Mouse (Mus musculus): ENCODE results near the gene Elf5.

Elf5 gene

DNA sequence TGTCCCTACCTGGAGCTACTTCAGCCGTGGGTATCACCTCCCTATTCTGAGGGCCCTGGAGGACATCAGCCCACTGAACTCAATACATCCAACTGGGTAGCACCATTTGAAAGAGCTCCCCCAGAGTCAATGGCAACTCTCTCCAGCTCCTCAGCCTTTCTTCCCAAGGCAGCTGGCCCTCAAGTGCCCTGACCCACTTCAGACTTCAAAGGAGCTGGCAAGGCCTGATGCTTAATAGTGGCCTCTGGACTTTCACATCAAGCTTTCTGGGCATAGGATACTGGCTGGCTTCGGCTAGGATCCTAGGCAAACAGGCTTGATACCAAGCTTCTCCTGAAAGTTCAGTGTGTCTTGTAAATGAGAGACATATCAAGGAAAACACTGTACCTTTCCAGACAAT lies 23.6 kb downstream of the Elf5 start:
- DNase-seq (ENCODE audit: low read depth): no peak

DNA sequence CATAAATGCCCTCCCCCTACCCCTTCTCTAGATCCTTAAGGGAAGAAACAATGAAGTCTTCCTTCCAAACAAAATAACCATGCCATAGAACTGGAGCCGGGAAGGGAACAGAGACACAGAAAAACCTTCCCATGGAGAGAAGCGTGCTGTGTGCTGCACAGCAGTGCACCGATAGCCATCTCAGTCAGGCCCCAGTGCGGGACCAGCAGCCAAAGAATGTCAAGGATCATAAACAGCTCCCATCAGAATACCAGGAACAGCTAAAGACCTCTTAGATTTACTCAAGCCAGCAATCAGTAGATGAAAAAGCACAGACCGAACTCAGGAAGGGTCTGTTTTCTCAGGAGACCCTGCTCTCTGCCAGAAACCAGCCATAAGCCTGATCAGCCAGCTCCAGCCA lies 25.0 kb downstream of the Elf5 start:
- no peak for DNase-seq (ENCODE audit: low read depth)

DNA sequence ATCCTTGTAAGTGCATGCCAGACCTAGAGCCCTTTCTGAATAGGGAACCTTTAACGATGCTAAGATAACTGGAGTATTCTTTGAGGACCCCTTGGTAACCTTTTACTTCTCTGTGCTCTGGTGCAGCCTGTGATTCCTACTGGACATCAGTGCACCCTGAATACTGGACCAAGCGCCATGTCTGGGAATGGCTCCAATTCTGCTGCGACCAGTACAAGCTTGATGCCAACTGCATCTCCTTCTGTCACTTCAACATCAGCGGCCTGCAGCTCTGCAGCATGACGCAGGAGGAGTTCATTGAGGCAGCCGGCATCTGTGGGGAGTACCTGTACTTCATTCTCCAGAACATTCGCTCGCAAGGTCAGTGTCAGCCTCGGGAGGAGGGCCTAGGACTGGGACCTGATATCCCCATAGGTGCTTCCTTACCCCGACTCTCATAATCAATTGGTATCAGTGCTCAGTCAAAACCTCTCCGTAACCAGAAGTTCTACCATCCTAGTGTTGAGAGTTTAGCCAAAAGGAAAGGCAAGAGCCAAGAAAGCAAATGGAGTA lies 27.7 kb downstream of the Elf5 start:
- no peak for DNase-seq (ENCODE audit: low read depth)

DNA sequence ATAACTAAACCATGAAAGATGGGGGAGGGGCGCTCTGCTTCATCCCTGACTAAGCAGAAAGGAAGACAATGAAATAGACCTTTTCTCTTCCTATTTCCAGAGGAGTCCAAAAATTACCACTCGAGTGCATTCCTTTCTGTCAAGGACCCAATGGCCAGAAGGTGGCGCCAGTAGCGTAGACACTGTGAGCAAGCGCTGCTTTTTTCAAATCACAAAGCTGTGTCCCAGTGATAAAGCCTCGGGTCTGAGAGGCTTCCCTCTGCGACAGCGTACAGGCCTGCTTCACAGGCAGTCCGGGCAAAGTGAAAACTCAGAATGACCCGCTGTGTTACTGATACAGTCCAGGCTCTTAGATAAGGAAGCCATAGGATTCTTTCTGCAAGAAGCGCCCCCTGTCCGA lies 28.2 kb downstream of the Elf5 start:
- peak; percentile 60 for DNase-seq (ENCODE audit: low read depth)

DNA sequence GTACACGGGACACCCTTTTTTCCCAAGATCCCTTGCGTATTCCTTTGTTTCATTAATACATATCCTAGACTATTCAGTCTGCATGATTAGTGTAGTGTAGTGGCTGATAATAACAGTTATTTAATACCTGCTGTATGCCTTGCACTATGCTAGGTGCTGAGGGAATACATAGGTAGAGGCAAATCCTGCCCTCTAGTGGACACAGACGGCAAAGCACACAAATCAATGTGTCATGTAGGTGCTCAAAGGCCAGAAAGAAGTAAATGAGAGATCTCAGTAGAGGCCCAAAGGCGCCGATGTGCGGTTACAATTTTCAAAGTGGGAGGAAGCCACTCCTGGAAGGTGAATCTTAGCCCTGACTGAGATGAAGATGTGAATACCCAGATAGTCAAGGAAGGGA lies 34.3 kb downstream of the Elf5 start:
- peak; percentile 69 for DNase-seq (ENCODE audit: low read depth)

DNA sequence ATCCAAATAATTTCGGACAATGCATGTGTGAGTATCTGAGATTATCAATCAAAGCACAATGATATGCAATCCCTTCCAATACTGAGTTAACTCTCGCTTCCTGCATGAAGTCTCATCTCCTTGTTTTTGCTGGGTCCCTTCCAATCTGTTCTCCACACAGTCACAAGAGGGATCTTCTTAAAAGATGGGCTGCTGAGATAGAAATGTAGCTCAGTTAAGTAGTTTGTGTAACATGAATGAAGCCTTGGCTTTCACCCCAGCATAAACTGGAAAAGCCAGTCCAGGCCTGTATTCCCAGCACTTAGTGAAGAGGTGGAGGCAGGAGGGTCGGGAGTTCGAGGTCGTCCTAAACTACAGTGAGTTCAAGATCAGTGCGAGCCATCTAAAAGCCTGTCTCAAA lies 34.8 kb downstream of the Elf5 start:
- DNase-seq (ENCODE audit: low read depth): no peak

DNA sequence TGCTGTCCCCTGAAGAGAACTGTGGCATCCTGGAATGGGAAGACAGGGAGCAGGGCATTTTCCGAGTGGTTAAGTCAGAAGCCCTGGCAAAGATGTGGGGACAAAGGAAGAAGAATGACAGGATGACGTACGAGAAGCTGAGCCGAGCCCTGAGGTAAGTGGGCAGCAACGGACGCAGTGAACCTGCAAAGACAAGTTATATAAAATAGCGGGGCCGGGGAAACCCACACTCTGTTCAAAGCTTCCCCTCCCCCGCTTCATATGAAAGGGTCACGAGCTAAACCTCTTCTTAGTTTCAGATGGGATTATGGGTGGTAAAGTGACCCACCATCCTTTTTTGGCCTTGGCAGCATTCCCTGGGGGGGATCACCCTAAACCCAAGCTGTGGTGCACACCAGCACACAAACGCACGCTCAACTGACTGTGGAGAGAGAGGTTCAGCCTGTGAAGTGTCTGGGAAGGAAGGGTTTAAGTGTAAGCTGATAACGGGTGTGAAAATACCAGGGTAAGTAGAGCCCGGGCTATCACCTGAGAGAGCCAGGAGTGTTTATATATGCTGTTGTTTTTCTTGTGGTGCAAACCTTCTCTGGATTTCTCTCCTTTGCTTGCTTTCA lies 37.6 kb downstream of the Elf5 start:
- no peak for DNase-seq (ENCODE audit: low read depth)

DNA sequence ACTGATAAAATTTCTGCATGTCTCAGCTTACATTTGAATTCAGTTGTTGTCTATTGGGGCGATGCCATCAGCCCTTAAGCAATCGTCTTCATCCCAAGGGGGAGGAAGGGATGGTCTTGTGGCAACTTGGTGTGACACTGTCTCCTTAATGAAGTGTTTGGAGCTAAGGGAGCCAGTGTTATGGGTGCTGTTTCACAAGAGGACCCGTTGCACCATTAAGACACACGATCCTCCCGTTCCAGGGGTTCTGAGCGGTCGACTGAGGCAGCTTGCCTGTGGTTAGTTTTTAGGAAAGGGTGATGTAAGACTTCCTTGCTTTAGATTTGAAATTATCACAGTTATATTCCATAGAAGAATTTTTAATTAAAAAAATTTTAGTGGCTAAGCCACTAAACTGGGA lies 38.3 kb downstream of the Elf5 start:
- no peak for DNase-seq (ENCODE audit: low read depth)

DNA sequence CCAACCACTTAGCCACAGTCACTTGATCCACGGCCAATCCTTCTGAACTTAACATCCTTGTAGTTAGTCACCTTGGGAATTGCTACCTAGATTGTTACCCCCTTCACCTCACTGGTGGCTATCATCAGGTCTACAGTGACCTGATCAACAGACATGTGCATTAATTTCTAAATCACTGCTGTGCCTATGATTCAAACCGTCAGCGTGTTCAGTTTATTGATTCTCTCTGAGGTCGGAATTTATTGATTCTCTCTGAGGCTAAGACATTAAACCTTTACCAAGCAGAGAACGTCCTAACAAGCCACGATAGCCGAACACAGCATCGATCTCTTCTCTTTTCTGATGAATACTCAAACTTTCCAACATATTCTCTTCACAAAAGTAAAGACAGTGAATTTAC lies 38.8 kb downstream of the Elf5 start:
- no peak for DNase-seq (ENCODE audit: low read depth)

DNA sequence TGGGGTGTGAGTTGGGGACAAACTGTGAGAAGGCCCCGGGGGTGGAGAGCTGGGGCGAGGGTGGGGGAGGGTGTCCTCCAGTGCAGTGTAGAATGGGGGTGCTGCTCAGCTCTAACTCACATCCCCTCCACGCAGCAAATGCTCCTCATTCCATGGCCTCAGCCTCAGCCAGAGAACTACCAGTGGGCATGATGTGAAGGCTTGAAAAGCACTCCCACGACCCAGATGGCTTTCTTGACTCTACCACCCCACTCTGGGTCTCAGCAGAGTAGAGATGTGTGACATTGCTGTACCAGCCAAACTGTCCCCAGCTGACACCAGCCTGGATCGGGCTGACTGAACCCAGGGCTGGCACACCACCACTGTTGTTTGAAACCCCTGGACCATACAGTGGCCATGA lies 41.1 kb downstream of the Elf5 start:
- DNase-seq (ENCODE audit: low read depth): no peak

DNA sequence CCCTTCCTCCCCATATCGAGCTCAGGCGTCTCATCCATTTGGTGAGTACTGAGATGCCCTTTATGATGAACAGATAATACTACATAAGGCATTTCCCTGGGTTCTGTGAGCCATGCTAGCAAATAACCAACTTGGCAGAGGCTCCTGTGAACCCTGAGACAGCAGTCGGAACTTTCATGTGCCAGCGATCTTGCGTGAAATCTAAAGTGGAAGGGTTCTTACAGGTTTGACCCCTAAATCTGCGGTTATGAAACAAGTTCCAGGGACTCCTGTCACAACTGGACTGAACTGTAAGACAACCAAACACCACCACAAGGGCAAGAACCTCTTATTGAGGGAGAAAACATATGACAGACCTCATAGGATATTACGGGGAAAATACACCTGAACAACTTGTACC lies 44.3 kb downstream of the Elf5 start:
- no peak for DNase-seq (ENCODE audit: low read depth)

DNA sequence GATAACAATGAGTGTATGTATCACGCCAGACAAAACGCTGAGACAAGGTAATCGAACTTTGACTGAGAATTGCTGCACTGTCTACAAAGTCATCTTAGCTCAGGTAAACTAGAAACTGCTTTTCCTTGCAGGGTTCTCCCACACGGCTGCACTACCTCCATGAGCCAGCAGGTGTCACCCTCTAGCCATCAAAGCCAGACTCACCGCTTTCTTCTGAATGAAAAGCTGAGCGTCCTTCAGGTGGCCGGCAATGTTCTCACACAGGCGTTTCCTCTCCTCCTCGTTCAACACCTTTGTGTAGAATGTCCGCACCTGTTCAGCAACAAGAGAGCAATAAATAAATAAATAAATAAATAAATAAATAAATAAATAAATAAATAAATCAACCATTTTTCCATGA lies 45.2 kb downstream of the Elf5 start:
- peak; percentile 89 for DNase-seq (ENCODE audit: low read depth)

DNA sequence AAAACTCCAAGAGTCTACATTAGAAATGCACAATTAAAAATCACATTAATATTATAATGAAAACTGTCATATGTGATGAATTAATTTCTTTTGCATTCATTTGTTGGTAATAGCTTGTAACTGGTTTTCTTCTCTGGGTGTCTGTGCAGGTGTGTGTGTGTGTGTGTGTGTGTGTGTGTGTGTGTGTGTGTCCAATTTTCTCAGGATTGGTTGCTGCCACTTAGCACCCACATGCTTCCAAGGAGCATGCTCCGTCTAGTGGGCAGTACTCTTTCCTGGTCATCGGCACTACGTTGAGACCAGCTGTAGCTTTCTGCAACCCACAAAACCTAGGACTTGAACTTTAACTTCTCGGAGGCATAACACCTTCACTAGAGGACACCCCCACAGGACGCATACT lies 45.6 kb downstream of the Elf5 start:
- peak; percentile 22 for DNase-seq (ENCODE audit: low read depth)

DNA sequence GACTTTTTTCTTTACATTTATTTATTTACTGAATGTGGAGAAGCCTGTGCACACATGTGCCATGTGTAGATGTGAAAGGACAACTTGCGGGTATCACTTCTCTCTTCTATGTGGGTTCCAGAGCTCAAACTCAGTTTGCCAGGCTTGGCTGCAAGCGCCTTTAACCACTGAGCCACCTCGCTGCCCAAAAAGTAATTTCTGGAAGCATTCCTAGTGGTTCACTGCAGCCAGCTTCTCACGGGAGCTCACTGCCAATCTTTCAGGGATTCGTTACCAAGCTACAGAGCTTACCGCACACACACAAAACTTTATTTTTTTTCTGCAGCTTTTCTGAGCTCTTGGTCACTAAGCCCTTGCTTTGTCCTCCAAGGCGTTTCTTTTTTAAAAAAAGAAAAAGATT lies 46.1 kb downstream of the Elf5 start:
- no peak for DNase-seq (ENCODE audit: low read depth)

DNA sequence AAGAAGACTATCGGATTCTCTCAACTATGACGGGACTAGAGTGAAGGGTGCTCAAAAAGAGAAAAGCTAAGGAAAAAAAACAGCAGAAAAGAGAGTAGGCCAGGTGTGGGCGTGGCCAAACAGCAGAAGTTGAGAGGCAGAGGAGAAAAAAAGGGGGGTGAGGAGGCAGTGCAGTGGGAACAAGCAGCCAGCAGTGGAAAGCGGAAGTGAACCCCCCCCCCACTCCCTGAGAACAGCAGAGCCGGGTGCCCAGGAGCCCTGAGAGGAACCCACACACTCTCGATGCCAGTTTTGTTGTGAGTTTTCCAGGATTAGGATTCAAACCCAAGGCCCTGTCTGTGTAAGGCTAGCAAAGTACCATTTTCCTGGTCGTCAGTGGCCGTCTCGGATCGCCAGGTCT lies 47.6 kb downstream of the Elf5 start:
- no peak for DNase-seq (ENCODE audit: low read depth)

DNA sequence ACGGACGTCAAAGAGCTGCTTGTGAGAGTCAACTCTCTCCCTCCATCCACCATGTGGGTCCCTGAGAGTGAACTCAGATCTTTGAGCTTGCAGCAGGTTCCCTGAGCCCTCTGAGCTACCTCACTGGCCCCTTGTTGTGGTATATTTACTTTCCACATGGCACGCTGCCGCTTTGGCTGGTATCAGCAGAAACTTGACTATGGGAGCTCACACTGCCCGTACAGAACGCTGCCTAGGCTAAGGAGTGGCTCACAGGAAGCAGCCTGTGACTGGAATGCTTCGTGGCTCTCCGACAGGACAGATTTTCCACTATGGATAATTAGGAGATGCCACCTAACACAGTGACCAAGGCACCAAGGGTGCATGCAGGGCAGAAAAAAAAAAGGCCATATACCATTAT lies 49.7 kb downstream of the Elf5 start:
- DNase-seq (ENCODE audit: low read depth): no peak

DNA sequence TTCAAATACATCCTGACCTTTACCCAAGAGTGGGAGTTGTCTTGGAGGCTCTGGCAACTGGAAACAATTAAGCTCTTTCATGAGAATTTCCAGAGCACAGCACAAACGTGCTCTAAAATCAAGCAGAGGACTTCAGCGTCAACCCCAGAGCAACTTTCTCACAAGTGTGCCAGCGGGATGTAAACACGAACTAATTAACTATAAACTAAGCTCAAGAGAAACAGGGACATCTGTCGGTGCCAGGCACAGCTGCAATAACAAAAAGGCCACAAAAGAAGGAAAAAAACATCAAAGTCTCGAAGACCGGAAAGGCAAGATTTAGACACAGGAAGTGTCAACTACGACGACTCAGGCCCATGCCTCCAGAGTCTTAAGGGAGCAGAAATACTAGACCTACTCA lies 50.3 kb downstream of the Elf5 start:
- DNase-seq (ENCODE audit: low read depth): no peak

DNA sequence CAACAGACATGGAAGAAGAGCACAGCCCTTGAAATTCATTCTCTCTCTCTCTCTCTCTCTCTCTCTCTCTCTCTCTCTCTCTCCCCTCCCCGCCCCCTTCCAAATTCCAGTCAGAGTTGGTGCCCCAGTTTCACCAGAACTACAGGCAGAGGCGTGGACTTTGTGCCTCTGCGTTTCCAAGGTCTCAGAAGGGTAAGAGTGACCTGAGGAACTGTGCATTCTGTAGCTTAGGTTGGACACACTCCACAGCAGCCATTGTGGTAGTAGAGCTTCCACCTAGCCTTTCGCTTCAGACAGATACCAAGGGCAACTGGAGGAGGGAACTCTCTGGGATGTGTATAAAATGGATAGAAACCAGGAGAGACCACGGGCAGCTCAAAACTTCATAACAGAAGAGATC lies 51.3 kb downstream of the Elf5 start:
- no peak for DNase-seq (ENCODE audit: low read depth)

DNA sequence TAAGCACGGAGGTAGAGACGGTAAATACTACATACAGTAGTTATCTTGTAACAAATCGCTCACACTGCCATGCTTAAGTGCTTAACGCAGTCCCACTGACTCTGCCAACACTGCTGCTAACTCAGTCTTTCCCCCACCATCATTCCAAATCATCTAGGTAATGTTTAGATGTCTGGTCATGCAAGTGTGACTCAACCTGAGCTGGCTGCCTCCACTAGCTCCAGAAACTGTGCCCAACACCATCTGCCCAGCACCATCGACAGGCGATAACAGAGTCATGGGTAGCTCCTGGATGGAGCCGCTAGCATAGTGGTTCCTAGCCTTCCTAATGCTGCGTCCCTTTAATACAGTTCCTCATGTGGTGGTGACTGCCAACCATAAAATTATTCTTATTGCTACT lies 53.0 kb downstream of the Elf5 start:
- no peak for DNase-seq (ENCODE audit: low read depth)

DNA sequence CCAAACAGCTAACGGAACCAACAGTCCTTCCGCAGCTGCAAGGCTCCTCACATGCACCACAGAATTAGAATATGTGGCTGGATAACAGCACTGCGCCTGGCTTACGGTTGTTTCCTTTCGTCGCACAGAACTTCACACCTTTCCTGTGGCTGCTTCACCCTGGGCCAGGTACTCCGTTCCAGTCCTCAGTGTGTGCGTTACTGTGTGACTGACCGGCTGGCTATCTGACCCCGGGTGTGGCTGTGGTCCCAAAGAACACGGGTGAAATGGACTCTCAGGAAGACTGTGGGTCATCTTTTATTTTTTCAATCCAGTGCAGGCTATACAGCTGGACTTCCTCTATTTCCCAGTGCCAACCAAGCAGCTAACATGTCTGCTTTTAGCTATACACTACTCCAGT lies 53.9 kb downstream of the Elf5 start:
- DNase-seq (ENCODE audit: low read depth): no peak

DNA sequence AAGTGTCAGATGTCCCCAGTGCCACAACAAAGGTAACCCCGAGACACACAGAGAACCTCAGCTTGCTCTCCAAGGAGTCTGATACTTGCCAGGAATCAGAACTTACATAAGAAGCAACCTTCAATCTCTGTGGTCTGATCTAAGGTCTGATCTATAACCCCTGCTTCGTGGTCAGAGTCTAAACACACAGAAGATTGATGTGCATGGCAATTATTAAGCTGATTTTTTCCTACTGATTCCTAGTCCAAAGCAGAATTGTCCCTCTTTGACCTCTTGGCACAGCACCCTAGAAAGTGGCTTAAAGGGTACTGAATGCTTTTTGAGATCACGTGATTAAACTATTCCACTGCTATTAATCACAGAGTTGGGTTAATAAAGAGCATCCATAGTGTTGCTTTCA lies 54.8 kb downstream of the Elf5 start:
- DNase-seq (ENCODE audit: low read depth): no peak

DNA sequence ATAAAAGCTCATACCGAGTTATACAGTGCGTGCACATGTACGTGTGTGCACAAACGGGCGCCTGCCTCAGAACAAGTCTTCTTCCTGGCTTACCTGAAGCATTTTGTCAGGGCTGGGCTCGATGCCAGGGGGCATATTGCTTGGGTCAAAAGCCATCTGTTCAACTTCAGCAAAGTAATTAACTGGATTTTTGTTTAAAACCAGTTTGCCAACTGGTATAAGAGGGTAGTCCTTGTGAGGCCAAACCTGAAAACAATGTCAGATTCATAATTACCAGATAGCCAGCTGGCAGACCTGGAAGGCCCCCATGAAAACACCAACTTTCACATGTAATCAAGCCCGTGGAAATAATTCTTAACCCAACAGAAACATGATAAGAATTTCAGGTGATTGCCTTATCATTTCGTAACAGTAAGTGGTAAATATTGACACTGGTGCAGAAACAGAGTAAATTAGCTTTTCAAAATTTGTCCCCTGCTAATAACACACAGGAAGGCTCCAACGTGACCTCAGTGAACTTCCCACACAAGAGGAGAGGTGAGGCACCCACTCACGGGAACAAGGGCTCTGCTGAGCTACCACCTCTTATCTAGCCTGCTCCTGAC lies 55.6 kb downstream of the Elf5 start:
- no peak for DNase-seq (ENCODE audit: low read depth)

DNA sequence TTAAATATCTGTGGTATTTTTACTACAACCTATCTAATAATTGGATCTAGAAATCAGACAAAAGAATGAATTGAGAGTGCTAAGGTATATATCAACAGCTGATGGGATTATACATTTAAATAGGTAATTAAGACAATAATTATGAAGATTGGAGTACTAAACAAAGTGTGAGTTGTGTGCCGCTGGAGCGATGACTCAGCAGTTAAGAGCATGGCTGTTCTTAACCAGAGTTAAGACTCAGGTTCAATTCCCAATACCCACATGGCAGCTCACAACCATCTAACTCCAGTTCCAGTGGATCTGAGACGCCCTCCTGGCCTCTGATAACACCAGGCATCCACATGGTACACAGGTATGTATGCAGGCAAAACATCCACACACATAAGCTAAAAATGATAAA lies 61.9 kb downstream of the Elf5 start:
- DNase-seq (ENCODE audit: low read depth): no peak

DNA sequence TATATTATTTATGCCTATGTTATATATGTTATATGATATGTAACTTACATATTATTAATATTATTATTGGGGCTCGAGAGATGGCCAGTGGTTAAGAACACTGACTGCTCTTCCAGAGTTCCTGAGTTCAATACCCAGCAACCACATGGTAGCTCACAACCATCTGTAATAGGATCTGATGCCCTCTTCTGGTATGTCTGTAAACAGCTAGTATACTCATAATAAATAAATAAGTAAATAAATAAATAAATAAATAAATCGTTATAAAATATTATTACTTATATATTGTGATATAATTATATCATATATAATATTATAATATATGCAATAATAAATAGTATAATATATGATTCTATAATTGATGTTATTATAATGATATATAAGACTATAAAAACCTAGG lies 64.7 kb downstream of the Elf5 start:
- no peak for DNase-seq (ENCODE audit: low read depth)
